ENCODE assay signal across 10 mouse cellular contexts in genomic region chr5:149648196-149648595, GRCm38 (mm10). TPM values are rescaled to one million over a fixed set of nuclear protein-coding genes. Genes with fewer than 3 reads are reported as not detected.
DNase-seq lines count a peak whose midpoint lies in the region; ATAC-seq and TF ChIP-seq lines count a peak whose summit lies in the region.
"Had no signal": no experiment of that assay in that cellular context is flagged by ENCODE, and none has a peak within 500 bp of the region (broad histone marks: within the 10 kb centered on the region; RNA-seq: fewer than 3 reads in every experiment).

No protein-coding gene starts in this region.

- TF ChIP-seq CTCF in lung, embryonic 14.5 days (IDR thresholded peaks at IDR 0.05; ENCODE audit: low read depth): no peak
- TF ChIP-seq CTCF in midbrain, postnatal 0 days (IDR thresholded peaks at IDR 0.05): no peak

- H3K4me1 ChIP-seq in heart, embryonic 11.5 days (ENCODE audit: control insufficient read depth, insufficient read depth, low read length): peaks cover 3% of the 10 kb centered on the region; the same call in 1 of the 2 replicates
- no peaks in the 10 kb centered on the region for H3K4me1 ChIP-seq in lung, embryonic 14.5 days (ENCODE audit: insufficient read depth)
- H3K4me1 ChIP-seq in limb, embryonic 10.5 days: peaks cover 15% of the 10 kb centered on the region
- peaks cover 2% of the 10 kb centered on the region; the same call in 1 of the 2 replicates for H3K4me1 ChIP-seq in midbrain, postnatal 0 days (ENCODE audit: insufficient read depth, low read length)

- no peak overlapping the region for H3K4me3 ChIP-seq in heart, embryonic 11.5 days (ENCODE audit: low read depth, low read length)
- H3K4me3 ChIP-seq in lung, embryonic 14.5 days (ENCODE audit: low read depth, low read length): no peak overlapping the region
- no peak overlapping the region for H3K4me3 ChIP-seq in limb, embryonic 10.5 days
- H3K4me3 ChIP-seq in midbrain, postnatal 0 days (ENCODE audit: low read depth, low read length): no peak overlapping the region

- WGBS in heart, embryonic 11.5 days (ENCODE audit: insufficient replicate concordance): 56% methylated on average over 4 of the region's 4 CpGs
- WGBS in lung, embryonic 14.5 days: 46% methylated on average over 4 of the region's 4 CpGs
- 72% methylated on average over 4 of the region's 4 CpGs for WGBS in limb, embryonic 10.5 days
- 62% methylated on average over 4 of the region's 4 CpGs for WGBS in midbrain, postnatal 0 days

- no peak for DNase-seq in heart, adult 9 months (ENCODE audit: low spot score in 2 of 2)
- DNase-seq in lung, embryonic 14.5 days: peak; percentile 22
- DNase-seq in lung, postnatal 25 days (ENCODE audit: low spot score): no peak
- DNase-seq in limb, embryonic 10.5 days (ENCODE audit: low spot score): no peak
- DNase-seq in midbrain, postnatal 0 days (ENCODE audit: low spot score): no peak
- no peak for DNase-seq in frontal cortex, postnatal 25 days (ENCODE audit: low spot score in 2 of 2)
- DNase-seq in spleen, postnatal 14 days (ENCODE audit: low spot score in 2 of 2): no peak
- DNase-seq: heart, adult 11 months; right cerebral cortex, adult 18-20 months had no signal

- H3K27me3 ChIP-seq in heart, embryonic 11.5 days (ENCODE audit: control insufficient read depth, insufficient read depth, low read length): no peaks in the 10 kb centered on the region
- no peaks in the 10 kb centered on the region for H3K27me3 ChIP-seq in lung, embryonic 14.5 days (ENCODE audit: insufficient read depth, low read length)
- H3K27me3 ChIP-seq in limb, embryonic 10.5 days (ENCODE audit: low read depth, poor library complexity, severe bottlenecking): no peaks in the 10 kb centered on the region
- H3K27me3 ChIP-seq in midbrain, postnatal 0 days (ENCODE audit: insufficient read depth, low read length): no peaks in the 10 kb centered on the region

- ATAC-seq in heart, embryonic 11.5 days (replicated peaks; ENCODE audit: insufficient number of reproducible peaks, low FRiP score, low TSS enrichment): no peak
- ATAC-seq in lung, embryonic 14.5 days (ENCODE audit: insufficient read depth): no peak
- no peak for ATAC-seq in midbrain, postnatal 0 days (ENCODE audit: low FRiP score)

- no peak overlapping the region for H3K4me2 ChIP-seq in heart, embryonic 11.5 days
- no peak overlapping the region for H3K4me2 ChIP-seq in lung, embryonic 14.5 days
- no peak overlapping the region for H3K4me2 ChIP-seq in midbrain, postnatal 0 days (ENCODE audit: low read depth, low read length, poor library complexity, severe bottlenecking)

- H3K27ac ChIP-seq in heart, embryonic 11.5 days (ENCODE audit: low read depth, low read length): peak overlapping the region; percentile 42; the same call in 1 of the 2 replicates
- H3K27ac ChIP-seq in lung, embryonic 14.5 days (ENCODE audit: low read depth): no peak overlapping the region
- H3K27ac ChIP-seq in limb, embryonic 10.5 days: 0 out of 2 replicates have a peak overlapping the region, but pooled peaks have one; percentile 47
- peak overlapping the region; percentile 51 for H3K27ac ChIP-seq in midbrain, postnatal 0 days (ENCODE audit: low read depth, low read length)

- no peaks in the 10 kb centered on the region for H3K9me3 ChIP-seq in heart, embryonic 11.5 days (replicated peaks; ENCODE audit: control insufficient read depth, low read length)
- no peaks in the 10 kb centered on the region for H3K9me3 ChIP-seq in lung, embryonic 14.5 days (ENCODE audit: low read depth, low read length)
- H3K9me3 ChIP-seq in limb, embryonic 10.5 days (replicated peaks): no peaks in the 10 kb centered on the region
- no peaks in the 10 kb centered on the region for H3K9me3 ChIP-seq in midbrain, postnatal 0 days (ENCODE audit: low read length)

- no peak overlapping the region for H3K9ac ChIP-seq in heart, embryonic 11.5 days (ENCODE audit: low read depth, low read length)
- H3K9ac ChIP-seq in lung, embryonic 14.5 days: no peak overlapping the region
- H3K9ac ChIP-seq in midbrain, postnatal 0 days (replicated peaks; ENCODE audit: low read length, poor library complexity, severe bottlenecking): no peak overlapping the region

- H3K36me3 ChIP-seq in heart, embryonic 11.5 days (ENCODE audit: control insufficient read depth, insufficient read depth, low read length): no peaks in the 10 kb centered on the region
- no peaks in the 10 kb centered on the region for H3K36me3 ChIP-seq in lung, embryonic 14.5 days (ENCODE audit: insufficient read depth)
- H3K36me3 ChIP-seq in limb, embryonic 10.5 days: no peaks in the 10 kb centered on the region
- H3K36me3 ChIP-seq in midbrain, postnatal 0 days (ENCODE audit: insufficient read depth, low read length): no peaks in the 10 kb centered on the region

RNA-seq across cellular contexts. Expression of gene Hsph1, which starts 12.0 kb away (rescaled TPM):
- 55.2 and 57.4 TPM in 2 replicates for polyA plus RNA-seq in heart, embryonic 11.5 days (2014; fragmentation: Nextera tagmentation; extraction: Ambion mirVana)
- 57.0 and 57.4 TPM in 2 replicates for polyA plus RNA-seq in lung, embryonic 14.5 days (2014; fragmentation: Nextera tagmentation; extraction: Ambion mirVana)
- polyA plus RNA-seq in limb, embryonic 10.5 days (2016; fragmentation: Nextera tagmentation; extraction: Ambion mirVana): 129 and 164 TPM in 2 replicates
- 28.5 and 38.1 TPM in 2 replicates for total RNA-seq in midbrain, postnatal 0 days (2014; rRNA removed)
- polyA plus RNA-seq in midbrain, postnatal 0 days (2015; fragmentation: Nextera tagmentation; extraction: Ambion mirVana): 66.6 and 74.1 TPM in 2 replicates

RNA-seq across cellular contexts. Expression of gene B3glct, which starts 29.8 kb away (rescaled TPM):
- 14.9 and 15.0 TPM in 2 replicates for polyA plus RNA-seq in heart, embryonic 11.5 days (2014; fragmentation: Nextera tagmentation; extraction: Ambion mirVana)
- polyA plus RNA-seq in lung, embryonic 14.5 days (2014; fragmentation: Nextera tagmentation; extraction: Ambion mirVana): 19.1 and 19.2 TPM in 2 replicates
- polyA plus RNA-seq in limb, embryonic 10.5 days (2016; fragmentation: Nextera tagmentation; extraction: Ambion mirVana): 20.4 and 21.1 TPM in 2 replicates
- 25.6 and 32.2 TPM in 2 replicates for total RNA-seq in midbrain, postnatal 0 days (2014; rRNA removed)
- 18.1 TPM in 2 replicates for polyA plus RNA-seq in midbrain, postnatal 0 days (2015; fragmentation: Nextera tagmentation; extraction: Ambion mirVana)
